Mouse (Mus musculus) limb, embryonic 11.5 days (tissue): ENCODE measurements around the gene Jph3. TPM values are rescaled to one million over a fixed set of nuclear protein-coding genes. Genes with fewer than 3 reads are reported as not detected.
A peak's percentile ranks its signal among the peaks of the same experiment; 100 is the strongest.

ENCODE experiments used
- ATAC-seq: fragments of 200-750 bp; cut with Nextera tagmentation; 2 replicates; pipeline ENCODE4 v1.8.0; 2017; ENCODE audit warnings: low read depth; ENCODE audit not compliant: insufficient number of reproducible peaks, low FRiP score, low TSS enrichment
- DNase-seq: peaks from one replicate; pipeline ENCODE4 v3.0.0-alpha.2; 2015; ENCODE audit warnings: low spot score
- H3K27ac ChIP-seq: fragments of 300-500 bp; sonication (generic); replicated peaks from 2 replicates; pipeline ENCODE4 v1.5.1; 2014; ENCODE audit warnings: low read depth, mild to moderate bottlenecking, low read length
- H3K27me3 ChIP-seq: fragments of 300-500 bp; sonication (generic); 2 replicates; pipeline ENCODE4 v1.6.1; 2014; ENCODE audit warnings: mild to moderate bottlenecking, low read length, mixed read lengths; ENCODE audit not compliant: control insufficient read depth, insufficient read depth
- H3K36me3 ChIP-seq: fragments of 300-500 bp; sonication (generic); 2 replicates; pipeline ENCODE4 v1.6.1; 2014; ENCODE audit warnings: mild to moderate bottlenecking, low read length, moderate library complexity, mixed read lengths; ENCODE audit not compliant: control insufficient read depth, insufficient read depth
- H3K4me1 ChIP-seq: fragments of 300-500 bp; sonication (generic); 2 replicates; pipeline ENCODE4 v1.6.1; 2014; ENCODE audit warnings: low read length, mixed read lengths; ENCODE audit not compliant: control insufficient read depth, insufficient read depth
- H3K4me2 ChIP-seq: fragments of 300-500 bp; sonication (generic); 2 replicates; pipeline ENCODE4 v1.6.1; 2014; ENCODE audit warnings: low read depth, mild to moderate bottlenecking, moderate library complexity; ENCODE audit not compliant: severe bottlenecking
- H3K4me3 ChIP-seq: fragments of 300-500 bp; sonication (generic); 2 replicates; pipeline ENCODE4 v1.5.1; 2014; ENCODE audit warnings: low read depth, low read length
- H3K9ac ChIP-seq: fragments of 300-500 bp; sonication (generic); 2 replicates; pipeline ENCODE4 v1.6.1; 2014; ENCODE audit warnings: mild to moderate bottlenecking, low read length
- H3K9me3 ChIP-seq: fragments of 300-500 bp; sonication (generic); 2 replicates; pipeline ENCODE4 v1.6.1; 2016; ENCODE audit warnings: low read length; ENCODE audit not compliant: control insufficient read depth
- WGBS: fragments of 180-500 bp; shearing (Covaris S2); extraction: QIAGEN DNeasy Blood & Tissue Kit; methylation state at CpG from one replicate; pipeline ENCODE4 v1.1.7; 2014; 5-methylcytosine and 5-hydroxymethylcytosine counted together
- polyA plus RNA-seq: library from polyadenylated mRNA; unstranded; fragments of >200 nt; fragmentation: Nextera tagmentation; extraction: Ambion mirVana; gene quantifications from 2 replicates; pipeline ENCODE4 v1.2.1, GENCODE M21; 2014

The Jph3 gene
- 0.67 and 0.73 TPM in 2 replicates for polyA plus RNA-seq

DNA sequence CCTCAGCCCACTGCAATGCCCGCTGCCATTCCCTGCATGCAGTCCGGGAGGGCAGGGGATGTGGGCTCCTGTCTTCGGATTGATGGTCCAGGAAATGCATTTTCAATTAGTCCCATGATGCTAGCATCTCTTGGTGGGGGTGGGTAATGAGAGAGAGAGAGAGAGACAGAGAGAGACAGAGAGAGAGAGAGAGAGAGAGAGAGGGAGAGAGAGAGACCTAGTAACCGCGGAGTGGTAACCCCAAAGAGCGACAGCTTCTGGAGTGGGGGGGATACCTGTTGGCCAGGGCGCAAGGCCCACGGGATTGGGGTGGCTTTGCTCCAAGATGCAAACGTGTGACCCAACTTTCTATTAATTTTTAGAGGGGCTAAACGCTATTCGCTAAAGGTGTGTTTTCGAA is at the start of gene Jph3:
TSS of gene Jph3 (plus strand) at position 301 of the 400 bp plus-strand sequence.
- 9% methylated on average over 12 of the region's 12 CpGs for WGBS
- Histone ChIP-seq H3K4me3 (peak within 1 kb of the TSS; percentile 43), H3K27ac (no peak within 1 kb of the TSS), H3K9me3 (no peaks in the 10 kb centered on the region), H3K4me2 (peak within 1 kb of the TSS; percentile 97), H3K9ac (no peak within 1 kb of the TSS; the same call in 1 of the 2 replicates), H3K27me3 (peaks cover 55% of the 10 kb centered on the region), H3K36me3 (no peaks in the 10 kb centered on the region), H3K4me1 (peaks cover 8% of the 10 kb centered on the region; the same call in 1 of the 2 replicates)
- DNase-seq (no peak), ATAC-seq (no peak)

DNA sequence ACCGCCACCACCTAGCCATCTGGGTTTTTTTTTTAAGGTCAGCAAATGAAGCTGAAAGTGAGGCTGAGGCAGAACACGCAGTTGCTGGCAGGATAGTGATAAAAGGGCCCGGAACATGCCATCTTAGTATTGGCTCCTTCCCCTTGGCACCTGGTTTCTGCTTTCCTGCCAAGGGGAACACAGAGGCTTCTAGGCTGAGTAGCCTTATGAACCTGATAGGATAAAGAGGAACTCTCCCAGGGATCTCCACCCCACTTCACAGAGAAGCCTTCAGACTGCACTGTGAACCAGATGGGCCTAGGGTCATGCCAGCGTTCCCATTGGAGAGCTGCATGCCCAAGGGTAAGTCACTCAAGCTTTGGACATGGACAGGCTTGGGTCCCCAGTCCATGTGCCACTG is 48.5 kb upstream of the Jph3 start:
- Histone ChIP-seq H3K9ac (no peak overlapping the region), H3K4me2 (no peak overlapping the region), H3K27ac (no peak overlapping the region), H3K36me3 (no peaks in the 10 kb centered on the region), H3K4me1 (no peaks in the 10 kb centered on the region), H3K9me3 (no peaks in the 10 kb centered on the region), H3K27me3 (no peaks in the 10 kb centered on the region), H3K4me3 (no peak overlapping the region)
- no peak for DNase-seq
- no peak for ATAC-seq
- WGBS, result 84% methylated on average over 4 of the region's 4 CpGs

DNA sequence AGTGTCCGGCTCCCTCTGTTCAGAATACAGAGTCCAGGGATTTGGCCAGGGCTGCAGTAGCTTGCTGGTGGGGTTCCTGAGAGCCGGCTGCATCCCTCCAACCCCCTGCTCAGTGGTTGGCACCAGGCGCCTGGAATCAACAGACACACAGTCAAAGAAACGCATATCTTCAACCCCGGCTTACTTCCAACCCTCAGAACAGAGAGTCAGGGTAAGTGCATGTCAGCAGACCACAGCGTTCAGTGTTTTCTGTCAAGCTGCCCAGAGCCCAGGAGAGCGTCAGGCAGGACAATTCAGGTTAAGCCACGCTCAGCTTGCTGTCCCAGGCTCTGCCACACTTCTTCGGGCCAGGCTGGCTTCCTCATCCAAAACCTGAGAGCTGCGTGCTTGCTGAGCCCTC is 48.0 kb upstream of the Jph3 start:
- 62% methylated on average over 10 of the region's 10 CpGs for WGBS
- no peaks in the 10 kb centered on the region for H3K4me1 ChIP-seq
- no peak for ATAC-seq

DNA sequence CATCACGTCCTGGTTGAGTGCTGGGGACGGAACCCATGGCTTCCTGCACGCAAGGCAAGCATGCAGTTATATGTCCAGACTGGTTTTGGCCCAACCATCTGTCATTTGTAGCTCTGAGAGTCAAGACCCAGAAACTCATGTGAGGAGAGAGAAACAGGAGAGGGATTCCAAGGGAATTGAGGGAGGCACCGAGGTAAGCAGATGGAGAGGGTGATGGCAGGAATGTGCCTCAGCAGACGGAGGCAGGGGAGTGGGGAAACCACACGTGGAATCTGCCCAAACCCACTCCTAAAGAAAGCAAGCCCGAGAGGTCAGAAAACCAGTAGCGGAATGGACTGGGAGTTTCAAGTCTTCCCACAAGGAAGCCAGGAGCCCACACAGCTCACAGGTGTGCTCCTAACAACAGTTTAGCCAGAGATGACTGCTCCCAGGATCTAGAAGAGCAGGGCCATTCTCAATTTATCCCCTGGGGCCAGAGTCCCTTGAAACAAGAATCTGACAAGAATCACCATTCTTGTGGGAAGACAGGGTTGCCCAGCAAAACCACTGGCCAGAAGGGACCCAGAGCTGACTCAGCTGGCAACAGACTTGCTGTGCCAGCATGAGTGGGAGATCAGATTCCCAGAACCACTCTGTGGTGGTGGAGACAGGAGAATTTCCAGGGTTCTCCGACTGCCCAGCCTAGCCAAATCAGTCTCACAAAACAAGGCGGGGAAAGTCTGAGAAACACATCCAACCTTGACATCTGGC is 46.2 kb upstream of the Jph3 start:
- peaks cover 7% of the 10 kb centered on the region; the same call in 1 of the 2 replicates for H3K4me1 ChIP-seq
- DNase-seq, result no peak

More for the DNA sequence above, 48.0 kb upstream of the Jph3 start:
- no peak overlapping the region for H3K4me3 ChIP-seq
- H3K4me2 ChIP-seq, result no peak overlapping the region
- no peak overlapping the region for H3K9ac ChIP-seq
- no peak overlapping the region for H3K27ac ChIP-seq
- H3K27me3 ChIP-seq, result no peaks in the 10 kb centered on the region
- no peak for DNase-seq
- no peaks in the 10 kb centered on the region for H3K9me3 ChIP-seq
- no peaks in the 10 kb centered on the region for H3K36me3 ChIP-seq

DNA sequence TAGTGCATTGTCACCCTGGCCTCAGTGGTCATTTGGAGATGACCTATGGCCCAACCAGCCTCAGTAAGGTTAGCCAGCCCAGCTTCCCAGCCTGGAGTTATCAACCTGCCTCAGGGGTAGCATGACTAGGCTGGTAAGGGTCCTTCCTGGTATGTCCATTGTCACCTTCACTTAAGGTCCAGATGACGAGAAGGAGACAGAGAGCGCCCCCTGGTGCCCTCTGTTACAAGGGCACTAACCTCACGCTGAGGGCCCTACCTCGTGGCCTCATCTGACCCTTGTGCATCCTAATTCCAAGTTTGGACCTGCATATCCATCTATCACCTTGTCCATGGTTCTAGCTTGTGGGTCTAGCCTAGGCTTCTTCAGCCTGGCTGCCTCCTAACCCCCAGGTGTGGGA is 44.0 kb upstream of the Jph3 start:
- DNase-seq, result peak; percentile 68
- Histone ChIP-seq H3K4me3 (no peak overlapping the region), H3K27ac (no peak overlapping the region), H3K4me2 (no peak overlapping the region), H3K4me1 (peaks cover 7% of the 10 kb centered on the region; the same call in 1 of the 2 replicates), H3K9me3 (no peaks in the 10 kb centered on the region), H3K9ac (no peak overlapping the region), H3K27me3 (no peaks in the 10 kb centered on the region), H3K36me3 (no peaks in the 10 kb centered on the region)
- 20% methylated on average over 4 of the region's 4 CpGs for WGBS
- ATAC-seq, result no peak

More for the DNA sequence above, 46.2 kb upstream of the Jph3 start:
- no peak overlapping the region for H3K27ac ChIP-seq
- H3K9me3 ChIP-seq, result no peaks in the 10 kb centered on the region
- H3K36me3 ChIP-seq, result no peaks in the 10 kb centered on the region
- no peak overlapping the region for H3K4me2 ChIP-seq
- no peak overlapping the region for H3K9ac ChIP-seq
- no peaks in the 10 kb centered on the region for H3K27me3 ChIP-seq
- no peak overlapping the region for H3K4me3 ChIP-seq
- no peak for ATAC-seq
- 73% methylated on average over 10 of the region's 10 CpGs for WGBS

DNA sequence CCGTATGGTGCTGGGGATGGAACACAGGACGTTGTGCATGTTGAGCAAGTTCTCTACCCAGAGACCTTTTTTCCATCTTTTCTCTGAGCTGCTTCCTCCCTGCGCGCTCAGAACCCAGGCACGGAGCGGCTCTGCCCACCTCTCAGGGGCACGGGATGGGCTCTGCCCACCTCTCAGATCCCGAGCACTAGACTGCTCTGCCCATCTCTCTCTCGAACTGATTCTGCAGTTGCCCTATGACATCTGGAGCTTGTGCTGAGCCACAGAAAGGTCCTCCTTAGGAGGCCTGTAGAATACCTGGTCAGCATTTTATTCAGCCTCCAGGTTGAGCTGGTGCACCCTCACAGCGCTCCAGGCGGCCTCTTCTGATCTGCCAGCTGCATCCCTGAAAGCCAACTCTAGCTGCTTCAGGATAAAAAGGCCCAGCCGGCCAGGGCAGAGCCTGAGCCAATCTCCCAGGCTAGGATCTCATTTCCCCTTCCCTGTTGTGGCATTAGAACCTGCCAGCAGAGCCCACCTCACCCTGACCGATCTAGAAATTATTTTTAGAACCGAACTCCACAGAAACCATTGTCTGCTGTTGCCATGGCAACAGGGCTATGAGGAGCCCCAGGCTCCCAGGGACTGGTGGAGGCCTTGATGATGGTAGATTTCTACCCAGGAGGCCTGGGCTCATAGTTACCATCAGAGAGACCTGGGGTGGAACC is 41.8 kb upstream of the Jph3 start:
- Histone ChIP-seq H3K4me2 (no peak overlapping the region), H3K27ac (no peak overlapping the region), H3K4me3 (no peak overlapping the region), H3K9ac (no peak overlapping the region), H3K9me3 (no peaks in the 10 kb centered on the region), H3K36me3 (no peaks in the 10 kb centered on the region), H3K4me1 (peaks cover 7% of the 10 kb centered on the region; the same call in 1 of the 2 replicates), H3K27me3 (no peaks in the 10 kb centered on the region)
- DNase-seq (no peak), ATAC-seq (no peak)
- 64% methylated on average over 14 of the region's 14 CpGs for WGBS

DNA sequence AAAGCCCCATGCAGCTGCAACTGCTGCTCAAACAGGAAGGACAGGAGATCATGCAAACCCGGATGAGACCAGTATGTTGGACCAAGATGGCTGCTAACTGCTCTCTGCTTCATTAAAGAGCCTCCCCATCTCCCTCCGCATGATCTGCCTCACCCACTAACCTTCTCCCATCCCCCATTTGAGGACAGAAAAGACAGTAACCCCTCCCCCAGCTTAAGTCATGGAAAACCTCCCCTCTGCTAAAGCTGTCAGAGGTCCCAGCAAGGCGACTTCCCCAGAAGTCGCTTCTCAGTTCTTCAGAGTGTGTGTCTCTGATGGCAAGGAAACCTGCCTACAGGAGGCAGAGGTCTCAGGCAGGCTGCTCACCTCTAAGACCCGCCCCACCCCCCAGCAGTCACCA is 40.9 kb upstream of the Jph3 start:
- no peak for DNase-seq
- no peak for ATAC-seq
- Histone ChIP-seq H3K4me3 (no peak overlapping the region), H3K9ac (no peak overlapping the region), H3K27me3 (no peaks in the 10 kb centered on the region), H3K4me1 (peaks cover 7% of the 10 kb centered on the region; the same call in 1 of the 2 replicates), H3K4me2 (no peak overlapping the region), H3K27ac (no peak overlapping the region), H3K9me3 (no peaks in the 10 kb centered on the region), H3K36me3 (no peaks in the 10 kb centered on the region)
- 51% methylated on average over 5 of the region's 5 CpGs for WGBS

DNA sequence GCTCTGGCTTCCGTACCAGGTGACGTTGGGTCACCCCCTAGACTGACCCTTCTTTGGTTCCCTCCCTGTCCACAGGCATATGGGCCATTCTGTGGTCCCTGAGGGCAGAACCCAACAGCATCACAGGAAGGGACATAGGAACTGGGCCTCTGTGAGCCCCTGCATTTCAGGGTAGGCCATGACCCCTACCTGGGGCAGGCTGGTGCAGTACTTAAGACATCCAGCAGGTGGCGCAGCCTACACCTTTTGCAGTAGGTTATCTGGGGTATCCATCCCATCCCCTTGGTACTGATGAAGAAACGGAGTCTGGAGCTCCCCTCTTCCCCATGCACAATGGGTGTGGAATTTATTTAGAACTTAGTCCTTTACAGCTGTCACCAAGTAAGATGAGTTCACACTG is 35.0 kb upstream of the Jph3 start:
- Histone ChIP-seq H3K27me3 (no peaks in the 10 kb centered on the region), H3K9ac (no peak overlapping the region), H3K4me3 (no peak overlapping the region), H3K36me3 (no peaks in the 10 kb centered on the region), H3K9me3 (no peaks in the 10 kb centered on the region), H3K4me1 (peaks cover 3% of the 10 kb centered on the region; the same call in 1 of the 2 replicates), H3K4me2 (no peak overlapping the region), H3K27ac (no peak overlapping the region)
- DNase-seq, result peak; percentile 78
- WGBS, result 53% methylated on average over 4 of the region's 4 CpGs
- no peak for ATAC-seq
